Mouse (Mus musculus) cerebellum, adult 2 months (tissue): ENCODE results near the gene Slc36a4.

Source experiments
- CTCF ChIP-seq: fragments of 200-500 bp; IDR thresholded peaks from 2 replicates; pipeline ENCODE4 v1.5.1; 2011; ENCODE audit warnings: low read depth, mild to moderate bottlenecking, control low read depth, low read length, moderate library complexity, borderline replicate concordance; ENCODE audit not compliant: insufficient read depth
- POLR2A ChIP-seq: fragments of 200-500 bp; IDR thresholded peaks from 2 replicates; pipeline ENCODE4 v1.6.1; 2011; ENCODE audit warnings: low read length, control low read depth, borderline replicate concordance; ENCODE audit not compliant: insufficient read depth

- TF ChIP-seq POLR2A: no peak
- no peak for TF ChIP-seq CTCF
Observed at GRCm38 (mm10) chr9:15722506-15722905, 13.0 kb downstream of the Slc36a4 start.
